Mouse (Mus musculus) gastrocnemius, postnatal 36 days (tissue): ENCODE data around the gene Prl8a1. TPM values are rescaled to one million over a fixed set of nuclear protein-coding genes. Genes with fewer than 3 reads are reported as not detected.

ENCODE experiments used
- DNase-seq, 2 experiments: peaks; one replicate each; pipeline ENCODE4 v3.0.0; 2022
- intact Hi-C: fragments of 180-260 bp; cut with DNase I; formaldehyde crosslinking; loops from one replicate; pipeline ENCODE4 v1.15.1; 2025
- long read RNA-seq, 2 experiments: library from polyadenylated mRNA; stranded (forward); transcript quantifications; one replicate each; pipeline ENCODE4 v2.0.0; 2021
- total RNA-seq, 2 experiments: library from RNA; stranded (reverse); gene quantifications; 2 replicates each; pipeline ENCODE4 v1.2.3; 2021

Prl8a1 gene
- not detected for total RNA-seq
- long read RNA-seq, experiment 1, result 0 reads
- long read RNA-seq, experiment 2, result 0 reads

DNA sequence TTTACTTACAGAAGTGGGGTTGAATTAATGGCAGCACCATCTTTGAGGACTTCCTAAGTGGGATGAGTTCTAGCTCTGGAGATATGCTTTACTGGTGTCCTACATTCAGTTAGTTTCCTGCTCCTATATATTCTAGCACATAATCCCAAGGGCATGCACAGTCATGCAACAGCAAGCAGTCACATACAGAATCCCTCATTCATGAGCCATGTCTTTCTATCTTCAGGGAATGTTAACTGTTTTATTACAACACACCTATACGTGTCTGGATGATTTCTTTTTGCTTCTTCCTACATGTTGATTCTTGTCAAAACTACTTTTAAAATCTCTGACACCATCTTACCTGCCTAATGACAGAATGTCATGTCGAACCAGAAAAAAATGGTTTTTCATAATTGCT, at the start of gene Prl8a1:
Gene Prl8a1 (minus strand): TSS at position 101 of the 400 bp plus-strand sequence.
- intact Hi-C loops, result no loop called here
- DNase-seq, result no peak

DNA sequence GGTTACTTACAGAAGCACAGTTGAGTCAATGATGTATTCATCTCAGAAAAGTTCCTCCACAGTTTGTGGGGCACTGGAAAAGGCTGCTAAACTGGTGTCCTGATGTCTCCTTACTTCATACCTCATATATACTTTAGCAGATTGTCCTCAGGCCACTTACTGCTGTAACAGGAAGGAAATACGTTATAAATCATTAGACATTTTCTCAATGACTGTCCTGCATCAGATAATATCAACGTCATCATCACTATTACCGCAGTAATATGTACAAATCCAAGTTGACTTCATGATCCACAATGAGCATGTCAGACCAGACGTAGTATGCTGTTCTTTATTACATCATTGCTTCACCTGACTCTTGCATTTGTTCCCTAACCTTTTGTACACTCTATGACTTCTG, 28.5 kb upstream of the Prl8a1 start, which contains the start of gene Prl7b1:
Gene Prl7b1 (minus strand): TSS at position 101 of the 400 bp plus-strand sequence.
- intact Hi-C loops, result no loop called here
- DNase-seq, result no peak

DNA sequence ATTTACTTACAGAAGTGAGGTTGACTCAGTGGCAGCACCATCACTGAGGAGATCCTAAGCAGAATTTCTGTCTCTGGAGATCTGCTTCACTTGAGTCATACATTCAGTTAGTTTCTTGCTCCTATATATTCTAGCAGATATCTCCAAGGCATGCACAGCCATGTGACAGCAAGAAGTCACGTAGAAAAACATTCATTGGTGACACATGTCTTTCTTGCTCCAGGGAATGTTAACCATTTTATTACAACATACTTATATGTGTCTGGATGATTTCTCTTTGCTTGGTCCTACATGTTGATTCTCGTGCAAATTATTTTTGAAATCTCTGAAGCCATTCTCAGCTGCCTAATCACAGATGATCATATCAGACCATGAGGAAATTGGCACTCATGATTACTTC, 17.5 kb downstream of the Prl8a1 start, which contains the start of gene Prl8a9:
Gene Prl8a9 (minus strand): TSS at position 101 of the 400 bp plus-strand sequence.
- no peak for DNase-seq
- intact Hi-C loops, result no loop called here

DNA sequence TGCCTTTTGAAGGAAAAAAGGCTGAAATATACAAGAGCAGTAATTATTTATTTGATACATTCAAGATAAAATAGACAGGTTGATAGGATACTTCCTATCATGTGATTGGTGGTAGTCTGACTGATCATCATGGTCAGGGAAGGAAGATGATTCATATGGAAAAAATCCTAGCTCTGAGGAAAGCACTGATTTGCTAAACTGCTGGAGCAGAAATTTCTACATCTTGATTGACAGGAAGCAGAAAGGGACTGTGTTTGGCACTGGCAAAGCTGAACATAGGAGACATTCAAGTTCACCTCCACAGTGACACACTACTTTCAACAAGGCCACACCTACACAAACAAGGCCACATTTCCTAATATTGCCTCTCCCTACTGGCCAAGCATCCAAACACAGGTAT, 28.6 kb downstream of the Prl8a1 start:
- no peak for DNase-seq
- intact Hi-C loops, result no loop called here

Other genes starting within 250 kb of the Prl8a1 start
- gene Prl8a2, start 236.5 kb downstream of the Prl8a1 start, total RNA-seq, result not detected
- not detected for gene Prl2b1, start 191.3 kb downstream of the Prl8a1 start, total RNA-seq
- gene Prl8a6, start 143.5 kb downstream of the Prl8a1 start, total RNA-seq, result not detected
- gene Prl8a8, start 69.0 kb downstream of the Prl8a1 start, total RNA-seq, result not detected
- not detected for gene Prl8a9, start 17.6 kb downstream of the Prl8a1 start, total RNA-seq
- gene Prl7b1, start 28.4 kb upstream of the Prl8a1 start, total RNA-seq, result not detected
- not detected for gene Prl7a1, start 60.3 kb upstream of the Prl8a1 start, total RNA-seq
- not detected for gene Prl7a2, start 85.9 kb upstream of the Prl8a1 start, total RNA-seq
- not detected for gene Prl7d1, start 134.6 kb upstream of the Prl8a1 start, total RNA-seq
- gene Prl7c1, start 198.6 kb upstream of the Prl8a1 start, total RNA-seq, result not detected
- gene Prl2a1, start 219.5 kb upstream of the Prl8a1 start, total RNA-seq, result not detected